ENCODE assay signal across 8 mouse cellular contexts in the genomic region with DNA sequence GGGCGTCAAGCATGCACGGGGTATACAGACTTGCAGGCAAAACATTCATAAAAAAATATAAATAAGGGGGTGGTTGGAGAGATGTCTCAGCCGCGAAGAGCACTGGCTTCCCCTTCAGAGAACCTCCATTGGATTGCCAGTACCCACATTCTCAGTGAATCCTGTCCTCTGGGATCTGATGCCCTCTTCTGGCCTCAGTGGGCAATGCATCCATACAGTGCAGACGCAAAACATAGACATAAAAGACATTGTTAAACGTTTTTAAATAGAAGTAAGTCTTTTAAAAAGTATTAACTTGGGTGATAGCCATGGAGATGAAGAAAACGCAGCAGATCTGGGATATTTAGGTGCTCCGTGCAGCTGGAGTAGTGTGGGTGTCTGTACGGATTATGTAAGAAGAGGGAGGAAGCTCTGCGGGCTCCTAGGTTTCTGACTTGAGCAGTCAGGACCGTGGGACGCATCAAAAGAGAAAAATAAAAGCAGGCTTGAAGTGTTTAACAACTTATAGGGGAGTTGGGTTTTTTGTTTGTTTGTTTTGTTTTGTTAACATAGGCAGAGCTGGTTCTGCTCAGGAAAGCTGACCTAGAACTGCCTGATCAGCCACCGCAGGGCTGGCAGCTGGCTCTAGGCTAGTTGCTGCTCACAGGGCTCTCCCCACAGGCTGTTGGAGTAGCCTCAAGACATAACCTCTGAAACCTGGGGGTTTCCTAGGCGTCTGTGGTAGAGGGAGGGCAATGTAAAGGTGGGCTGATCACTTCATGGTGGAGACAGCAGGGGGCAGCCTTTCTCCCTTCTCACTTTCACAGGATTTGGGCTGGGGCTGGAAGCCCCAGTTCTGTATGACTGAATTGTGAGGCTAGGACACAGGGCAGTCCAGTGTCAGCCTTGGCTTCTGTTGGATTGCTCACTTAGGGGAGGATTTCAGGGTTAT. TPM values are rescaled to one million over a fixed set of nuclear protein-coding genes. Genes with fewer than 3 reads are reported as not detected.
DNase-seq lines count a peak whose midpoint lies in the region; ATAC-seq and TF ChIP-seq lines count a peak whose summit lies in the region.

No protein-coding gene starts in this region.

- H3K4me2 ChIP-seq in midbrain, postnatal 0 days (ENCODE audit: low read depth, low read length, poor library complexity, severe bottlenecking): no peak overlapping the region
- no peak overlapping the region for H3K4me2 ChIP-seq in midbrain, embryonic 11.5 days
- H3K4me2 ChIP-seq in heart, embryonic 12.5 days: no peak overlapping the region

- intact Hi-C loops in left cerebral cortex, postnatal 36 days (cut with DNase I): no loop called here

- H3K4me1 ChIP-seq in midbrain, postnatal 0 days (ENCODE audit: insufficient read depth, low read length): peaks cover 3% of the 10 kb centered on the region
- H3K4me1 ChIP-seq in midbrain, embryonic 11.5 days (ENCODE audit: control insufficient read depth, insufficient read depth, low read length): peaks cover 6% of the 10 kb centered on the region; the same call in 1 of the 2 replicates
- no peaks in the 10 kb centered on the region; the same call in 1 of the 2 replicates for H3K4me1 ChIP-seq in heart, embryonic 12.5 days (replicated peaks)

- H3K9ac ChIP-seq in midbrain, postnatal 0 days (replicated peaks; ENCODE audit: low read length, poor library complexity, severe bottlenecking): no peak overlapping the region
- no peak overlapping the region for H3K9ac ChIP-seq in midbrain, embryonic 11.5 days (ENCODE audit: low read length)
- H3K9ac ChIP-seq in heart, embryonic 12.5 days: no peak overlapping the region

- ATAC-seq in midbrain, postnatal 0 days (ENCODE audit: low FRiP score): no peak
- no peak for ATAC-seq in midbrain, embryonic 11.5 days (ENCODE audit: low FRiP score)
- no peak for ATAC-seq in heart, embryonic 12.5 days (ENCODE audit: insufficient number of reproducible peaks, low FRiP score)

- no peaks in the 10 kb centered on the region for H3K27me3 ChIP-seq in midbrain, postnatal 0 days (ENCODE audit: insufficient read depth, low read length)
- H3K27me3 ChIP-seq in midbrain, embryonic 11.5 days (ENCODE audit: control insufficient read depth, insufficient read depth, low read length): no peaks in the 10 kb centered on the region
- H3K27me3 ChIP-seq in heart, embryonic 12.5 days (replicated peaks): no peaks in the 10 kb centered on the region

- DNase-seq in adrenal gland, adult (ENCODE audit: inconsistent age in 2 of 2, low spot score in 1 of 2): peak; percentile 31 to 62
- DNase-seq in adrenal gland, adult 2 months: no peak
- DNase-seq in midbrain, postnatal 0 days (ENCODE audit: low spot score): no peak
- DNase-seq in midbrain, embryonic 11.5 days (ENCODE audit: low spot score, missing footprints): no peak
- peak; percentile 22 to 40 for DNase-seq in left cerebral cortex, postnatal 36 days (ENCODE audit: low spot score in 2 of 2)
- peak; percentile 44 for DNase-seq in thymus, postnatal 14 days
- DNase-seq in adrenal gland, postnatal 25 days: no peak

- 44% methylated on average over 14 of the region's 14 CpGs for WGBS in midbrain, postnatal 0 days
- WGBS in midbrain, embryonic 11.5 days: 39% methylated on average over 14 of the region's 14 CpGs
- WGBS in heart, embryonic 12.5 days: 32% methylated on average over 14 of the region's 14 CpGs

- no peak overlapping the region for H3K27ac ChIP-seq in midbrain, postnatal 0 days (ENCODE audit: low read depth, low read length)
- H3K27ac ChIP-seq in midbrain, embryonic 11.5 days (ENCODE audit: low read depth, low read length): no peak overlapping the region
- H3K27ac ChIP-seq in heart, embryonic 12.5 days (ENCODE audit: poor library complexity, severe bottlenecking): no peak overlapping the region

- H3K4me3 ChIP-seq in midbrain, postnatal 0 days (ENCODE audit: low read depth, low read length): no peak overlapping the region
- H3K4me3 ChIP-seq in midbrain, embryonic 11.5 days (ENCODE audit: low read depth, low read length): no peak overlapping the region
- H3K4me3 ChIP-seq in heart, embryonic 12.5 days: no peak overlapping the region

- peak; percentile 50 for TF ChIP-seq CTCF in midbrain, postnatal 0 days (IDR thresholded peaks at IDR 0.05)

- no peaks in the 10 kb centered on the region for H3K9me3 ChIP-seq in midbrain, postnatal 0 days (ENCODE audit: low read length)
- no peaks in the 10 kb centered on the region for H3K9me3 ChIP-seq in midbrain, embryonic 11.5 days (ENCODE audit: control insufficient read depth, low read length)
- H3K9me3 ChIP-seq in heart, embryonic 12.5 days (replicated peaks): peaks cover 5% of the 10 kb centered on the region; the same call in 1 of the 2 replicates

- H3K36me3 ChIP-seq in midbrain, postnatal 0 days (ENCODE audit: insufficient read depth, low read length): no peaks in the 10 kb centered on the region
- no peaks in the 10 kb centered on the region for H3K36me3 ChIP-seq in midbrain, embryonic 11.5 days (ENCODE audit: control insufficient read depth, insufficient read depth, low read length)
- H3K36me3 ChIP-seq in heart, embryonic 12.5 days: no peaks in the 10 kb centered on the region

RNA-seq across cellular contexts. Expression of a gene that starts 2.5 kb away (rescaled TPM):
- 10 to 100 TPM; 52.1 to 71.8 TPM for total RNA-seq in adrenal gland, adult 2 months (2021)
- 8.4 and 9.5 TPM in 2 replicates for polyA plus RNA-seq in adrenal gland, adult 2 months (2012; rRNA removed)
- total RNA-seq in midbrain, postnatal 0 days (2014; rRNA removed): 26.9 and 52.7 TPM in 2 replicates
- 33.9 and 36.9 TPM in 2 replicates for polyA plus RNA-seq in midbrain, postnatal 0 days (2015; fragmentation: Nextera tagmentation; extraction: Ambion mirVana)
- 37.2 and 38.5 TPM in 2 replicates for polyA plus RNA-seq in midbrain, embryonic 11.5 days (2014; fragmentation: Nextera tagmentation; extraction: Ambion mirVana)
- total RNA-seq in left cerebral cortex, postnatal 36 days (2021): 10 to 100 TPM; 56.6 to 79.9 TPM
- total RNA-seq in adrenal gland, postnatal 25 days (2021): 31.5 and 60.8 TPM in 2 replicates
- 12.2 and 14.2 TPM in 2 replicates for polyA plus RNA-seq in heart, embryonic 12.5 days (2016; fragmentation: Nextera tagmentation; extraction: Ambion mirVana)

RNA-seq across cellular contexts. Expression of a gene that starts 46.0 kb away (rescaled TPM):
- 10 to 100 TPM; 21.5 to 22.6 TPM for total RNA-seq in adrenal gland, adult 2 months (2021)
- 3.1 and 4.1 TPM in 2 replicates for polyA plus RNA-seq in adrenal gland, adult 2 months (2012; rRNA removed)
- total RNA-seq in midbrain, postnatal 0 days (2014; rRNA removed): 20.8 and 21.2 TPM in 2 replicates
- polyA plus RNA-seq in midbrain, postnatal 0 days (2015; fragmentation: Nextera tagmentation; extraction: Ambion mirVana): 8.1 and 9.0 TPM in 2 replicates
- 16.1 and 16.3 TPM in 2 replicates for polyA plus RNA-seq in midbrain, embryonic 11.5 days (2014; fragmentation: Nextera tagmentation; extraction: Ambion mirVana)
- 10 to 100 TPM; 29.4 to 33.2 TPM for total RNA-seq in left cerebral cortex, postnatal 36 days (2021)
- 22.8 and 38.5 TPM in 2 replicates for total RNA-seq in adrenal gland, postnatal 25 days (2021)
- polyA plus RNA-seq in heart, embryonic 12.5 days (2016; fragmentation: Nextera tagmentation; extraction: Ambion mirVana): 15.0 and 17.6 TPM in 2 replicates

Comparison
In these comparisons a context has a peak if more than half of its experiments do, and no peak if none do; other contexts are left out.
1. DNase-seq: peak in adrenal gland, adult (2 of 2), left cerebral cortex, postnatal 36 days (2 of 2) and thymus, postnatal 14 days (single experiment); none in adrenal gland, adult 2 months (single experiment), midbrain, postnatal 0 days (single experiment), midbrain, embryonic 11.5 days (single experiment) and adrenal gland, postnatal 25 days (single experiment).